Mouse (Mus musculus) megakaryocyte-erythroid progenitor cell, adult 5-6 weeks (primary cell): ENCODE data around the gene Nectin4. TPM values are rescaled to one million over a fixed set of nuclear protein-coding genes. Genes with fewer than 3 reads are reported as not detected.

Experiments
- total RNA-seq, 2 experiments: library from RNA; stranded (forward) in 1 of 2; stranded (reverse) in 1 of 2; fragments of 200-1000, 215-1000 nt in 1 of 2; fragments of >200 nt in 1 of 2; fragmentation: Nextera tagmentation in 1 of 2; gene quantifications; 2 replicates each; pipeline ENCODE4 v1.2.3; 2014 to 2017

Nectin4 gene
- total RNA-seq, 2 experiments from 2014 or later: 0.14 TPM; not detected in 1

Other genes starting within 250 kb of the Nectin4 start
- gene Sdhc, start 219.5 kb upstream of the Nectin4 start, total RNA-seq (2014; fragmentation: Nextera tagmentation): 150 and 178 TPM in 2 replicates
- 72.0 and 84.7 TPM in 2 replicates for gene Sdhc, start 219.5 kb upstream of the Nectin4 start, total RNA-seq (2017)
- gene Mpz, start 219.4 kb upstream of the Nectin4 start, total RNA-seq (2014; fragmentation: Nextera tagmentation): not detected in 2 replicates
- 0.61 TPM in 1 of 2 replicates, not detected in the other for gene Mpz, start 219.4 kb upstream of the Nectin4 start, total RNA-seq (2017)
- 0.69 and 3.6 TPM in 2 replicates for gene Pcp4l1, start 173.8 kb upstream of the Nectin4 start, total RNA-seq (2014; fragmentation: Nextera tagmentation)
- 1.1 TPM in 1 of 2 replicates, not detected in the other for gene Pcp4l1, start 173.8 kb upstream of the Nectin4 start, total RNA-seq (2017)
- gene Nr1i3, start 156.1 kb upstream of the Nectin4 start, total RNA-seq (2014; fragmentation: Nextera tagmentation): 0.07 TPM in 1 of 2 replicates, not detected in the other
- gene Nr1i3, start 156.1 kb upstream of the Nectin4 start, total RNA-seq (2017): 0.38 TPM in 1 of 2 replicates, not detected in the other
- gene Tomm40l, start 147.6 kb upstream of the Nectin4 start, total RNA-seq (2014; fragmentation: Nextera tagmentation): 22.3 and 46.9 TPM in 2 replicates
- gene Tomm40l, start 147.6 kb upstream of the Nectin4 start, total RNA-seq (2017): 25.0 and 33.7 TPM in 2 replicates
- gene Apoa2, start 145.0 kb upstream of the Nectin4 start, total RNA-seq (2014; fragmentation: Nextera tagmentation): 3.8 TPM in 1 of 2 replicates, not detected in the other
- not detected in 2 replicates for gene Apoa2, start 145.0 kb upstream of the Nectin4 start, total RNA-seq (2017)
- gene Fcer1g, start 135.7 kb upstream of the Nectin4 start, total RNA-seq (2014; fragmentation: Nextera tagmentation): 3.7 and 9.1 TPM in 2 replicates
- gene Fcer1g, start 135.7 kb upstream of the Nectin4 start, total RNA-seq (2017): 11.9 and 14.3 TPM in 2 replicates
- 0.11 TPM in 1 of 2 replicates, not detected in the other for gene Adamts4, start 119.7 kb upstream of the Nectin4 start, total RNA-seq (2014; fragmentation: Nextera tagmentation)
- gene Adamts4, start 119.7 kb upstream of the Nectin4 start, total RNA-seq (2017): not detected in 2 replicates
- gene Ndufs2, start 118.7 kb upstream of the Nectin4 start, total RNA-seq (2014; fragmentation: Nextera tagmentation): 273 and 313 TPM in 2 replicates
- 280 and 331 TPM in 2 replicates for gene Ndufs2, start 118.7 kb upstream of the Nectin4 start, total RNA-seq (2017)
- 34.5 and 55.7 TPM in 2 replicates for gene B4galt3, start 99.8 kb upstream of the Nectin4 start, total RNA-seq (2014; fragmentation: Nextera tagmentation)
- 15.2 and 24.0 TPM in 2 replicates for gene B4galt3, start 99.8 kb upstream of the Nectin4 start, total RNA-seq (2017)
- gene Ppox, start 88.9 kb upstream of the Nectin4 start, total RNA-seq (2014; fragmentation: Nextera tagmentation): 114 and 123 TPM in 2 replicates
- gene Ppox, start 88.9 kb upstream of the Nectin4 start, total RNA-seq (2017): 18.1 and 29.5 TPM in 2 replicates
- gene Usp21, start 82.1 kb upstream of the Nectin4 start, total RNA-seq (2014; fragmentation: Nextera tagmentation): 44.1 and 50.1 TPM in 2 replicates
- gene Usp21, start 82.1 kb upstream of the Nectin4 start, total RNA-seq (2017): 16.9 and 33.0 TPM in 2 replicates
- 74.8 and 83.3 TPM in 2 replicates for gene Ufc1, start 75.1 kb upstream of the Nectin4 start, total RNA-seq (2014; fragmentation: Nextera tagmentation)
- 65.6 and 72.6 TPM in 2 replicates for gene Ufc1, start 75.1 kb upstream of the Nectin4 start, total RNA-seq (2017)
- gene Dedd, start 41.0 kb upstream of the Nectin4 start, total RNA-seq (2014; fragmentation: Nextera tagmentation): 22.4 and 38.5 TPM in 2 replicates
- gene Dedd, start 41.0 kb upstream of the Nectin4 start, total RNA-seq (2017): 13.5 and 23.7 TPM in 2 replicates
- gene Nit1, start 24.5 kb upstream of the Nectin4 start, total RNA-seq (2014; fragmentation: Nextera tagmentation): 10.4 and 22.0 TPM in 2 replicates
- gene Nit1, start 24.5 kb upstream of the Nectin4 start, total RNA-seq (2017): 39.2 and 42.4 TPM in 2 replicates
- 45.1 and 97.3 TPM in 2 replicates for gene Pfdn2, start 24.4 kb upstream of the Nectin4 start, total RNA-seq (2014; fragmentation: Nextera tagmentation)
- gene Pfdn2, start 24.4 kb upstream of the Nectin4 start, total RNA-seq (2017): 66.2 and 101 TPM in 2 replicates
- 0.20 TPM in 1 of 2 replicates, not detected in the other for gene Klhdc9, start 9.3 kb upstream of the Nectin4 start, total RNA-seq (2014; fragmentation: Nextera tagmentation)
- 0.80 TPM in 1 of 2 replicates, not detected in the other for gene Klhdc9, start 9.3 kb upstream of the Nectin4 start, total RNA-seq (2017)
- 11.8 and 20.7 TPM in 2 replicates for gene Arhgap30, start 18.9 kb downstream of the Nectin4 start, total RNA-seq (2014; fragmentation: Nextera tagmentation)
- 18.7 and 28.7 TPM in 2 replicates for gene Arhgap30, start 18.9 kb downstream of the Nectin4 start, total RNA-seq (2017)
- 24.1 and 32.0 TPM in 2 replicates for gene Usf1, start 41.2 kb downstream of the Nectin4 start, total RNA-seq (2014; fragmentation: Nextera tagmentation)
- gene Usf1, start 41.2 kb downstream of the Nectin4 start, total RNA-seq (2017): 46.2 and 60.5 TPM in 2 replicates
- gene Tstd1, start 48.8 kb downstream of the Nectin4 start, total RNA-seq (2014; fragmentation: Nextera tagmentation): not detected in 2 replicates
- gene Tstd1, start 48.8 kb downstream of the Nectin4 start, total RNA-seq (2017): 1.1 TPM in 1 of 2 replicates, not detected in the other
- not detected in 2 replicates for gene F11r, start 67.4 kb downstream of the Nectin4 start, total RNA-seq (2014; fragmentation: Nextera tagmentation)
- gene F11r, start 67.4 kb downstream of the Nectin4 start, total RNA-seq (2017): 0.38 and 2.3 TPM in 2 replicates
- 5.5 and 10.9 TPM in 2 replicates for gene Alyref2, start 133.4 kb downstream of the Nectin4 start, total RNA-seq (2014; fragmentation: Nextera tagmentation)
- gene Alyref2, start 133.4 kb downstream of the Nectin4 start, total RNA-seq (2017): 3.5 and 5.3 TPM in 2 replicates
- gene Itln1, start 165.2 kb downstream of the Nectin4 start, total RNA-seq (2014; fragmentation: Nextera tagmentation): not detected in 2 replicates
- gene Itln1, start 165.2 kb downstream of the Nectin4 start, total RNA-seq (2017): not detected in 2 replicates
- gene Cd244a, start 189.1 kb downstream of the Nectin4 start, total RNA-seq (2014; fragmentation: Nextera tagmentation): 1.8 and 3.9 TPM in 2 replicates
- 1.7 and 2.4 TPM in 2 replicates for gene Cd244a, start 189.1 kb downstream of the Nectin4 start, total RNA-seq (2017)
- gene Ly9, start 237.3 kb downstream of the Nectin4 start, total RNA-seq (2014; fragmentation: Nextera tagmentation): 2.1 and 4.1 TPM in 2 replicates
- gene Ly9, start 237.3 kb downstream of the Nectin4 start, total RNA-seq (2017): 5.3 and 9.6 TPM in 2 replicates